Mouse (Mus musculus) megakaryocyte, embryonic 14.5 days (primary cell): ENCODE measurements around the gene Bach2.

Source experiments
- FLI1 ChIP-seq: IDR thresholded peaks from 2 replicates; pipeline ENCODE4 v1.6.1; 2012; ENCODE audit warnings: low read length, inconsistent platforms, mixed read lengths
- GATA1 ChIP-seq: IDR thresholded peaks from 3 replicates; pipeline ENCODE4 v1.6.1; 2012; ENCODE audit warnings: mixed read lengths, low read length, inconsistent platforms, borderline replicate concordance

GRCm38 (mm10) chr4:32409116-32409880 is 170.7 kb downstream of the Bach2 start:
- TF ChIP-seq GATA1, result no peak
- TF ChIP-seq FLI1, result no peak
